Mouse (Mus musculus) forebrain, embryonic 14.5 days (tissue): ENCODE measurements at regions not wholly inside any gene's neighbourhood (a gene's known extent, or its start where the extent isn't known, plus 50 kb on each side); places are given as distances from the start of the nearest gene placed in this dataset.

ENCODE experiments used
- ATAC-seq: fragments of 200-750 bp; cut with Nextera tagmentation; 2 replicates; pipeline ENCODE4 v1.8.0; 2017; ENCODE audit warnings: mild to moderate bottlenecking, moderate library complexity
- DNase-seq: peaks from one replicate; pipeline ENCODE4 v3.0.0-alpha.2; 2015; ENCODE audit warnings: low spot score
- H3K27ac ChIP-seq: fragments of 300-500 bp; sonication (generic); 2 replicates; pipeline ENCODE4 v1.5.1; 2014; ENCODE audit warnings: low read depth, mild to moderate bottlenecking, control low read depth, low read length, moderate library complexity
- H3K27me3 ChIP-seq: fragments of 300-500 bp; sonication (generic); replicated peaks from 2 replicates; pipeline ENCODE4 v1.6.1; 2014; ENCODE audit warnings: low read length, control low read depth, mixed read lengths; ENCODE audit not compliant: control insufficient read depth, insufficient read depth
- H3K36me3 ChIP-seq: fragments of 300-500 bp; sonication (generic); 2 replicates; pipeline ENCODE4 v1.6.1; 2014; ENCODE audit warnings: low read length, control low read depth; ENCODE audit not compliant: control insufficient read depth, insufficient read depth
- H3K4me1 ChIP-seq: fragments of 300-500 bp; sonication (generic); 2 replicates; pipeline ENCODE4 v1.6.1; 2014; ENCODE audit warnings: antibody characterized with exemption, low read length, control low read depth; ENCODE audit not compliant: control insufficient read depth, insufficient read depth
- H3K4me2 ChIP-seq: fragments of 300-500 bp; sonication (generic); 2 replicates; pipeline ENCODE4 v1.6.1; 2014; ENCODE audit warnings: mild to moderate bottlenecking, control low read depth, low read length
- H3K4me3 ChIP-seq: fragments of 300-500 bp; sonication (generic); 2 replicates; pipeline ENCODE4 v1.5.1; 2014; ENCODE audit warnings: low read depth, low read length, control low read depth
- H3K9ac ChIP-seq: fragments of 300-500 bp; sonication (generic); 2 replicates; pipeline ENCODE4 v1.6.1; 2014; ENCODE audit warnings: mild to moderate bottlenecking, low read length, control low read depth, moderate library complexity
- H3K9me3 ChIP-seq: fragments of 300-500 bp; sonication (generic); replicated peaks from 2 replicates; pipeline ENCODE4 v1.6.1; 2016; ENCODE audit warnings: low read length, control low read depth, mixed read lengths; ENCODE audit not compliant: control insufficient read depth
- WGBS: fragments of 180-500 bp; shearing (Covaris S2); extraction: QIAGEN DNeasy Blood & Tissue Kit; methylation state at CpG from one replicate; pipeline ENCODE4 v1.1.7; 2014; 5-methylcytosine and 5-hydroxymethylcytosine counted together

- H3K9ac ChIP-seq, result no peak overlapping the region
- 83% methylated on average over 2 of the region's 2 CpGs for WGBS
- no peak overlapping the region for H3K4me3 ChIP-seq
- no peaks in the 10 kb centered on the region for H3K27me3 ChIP-seq
- no peak overlapping the region for H3K4me2 ChIP-seq
- H3K4me1 ChIP-seq, result no peaks in the 10 kb centered on the region
- ATAC-seq, result no peak
- H3K9me3 ChIP-seq, result no peaks in the 10 kb centered on the region
- H3K36me3 ChIP-seq, result no peaks in the 10 kb centered on the region
- DNase-seq, result no peak
- H3K27ac ChIP-seq, result no peak overlapping the region
Observed at GRCm38 (mm10) chr1:34986861-34987260, 137.1 kb downstream of the Plekhb2 start.

GRCm38 (mm10) chr1:34987650-34988221 lies 138.0 kb downstream of the Plekhb2 start:
- ATAC-seq, result peak; percentile 44; the same call in 1 of the 2 replicates
- WGBS, result 31% methylated on average over 8 of the region's 8 CpGs

DNA sequence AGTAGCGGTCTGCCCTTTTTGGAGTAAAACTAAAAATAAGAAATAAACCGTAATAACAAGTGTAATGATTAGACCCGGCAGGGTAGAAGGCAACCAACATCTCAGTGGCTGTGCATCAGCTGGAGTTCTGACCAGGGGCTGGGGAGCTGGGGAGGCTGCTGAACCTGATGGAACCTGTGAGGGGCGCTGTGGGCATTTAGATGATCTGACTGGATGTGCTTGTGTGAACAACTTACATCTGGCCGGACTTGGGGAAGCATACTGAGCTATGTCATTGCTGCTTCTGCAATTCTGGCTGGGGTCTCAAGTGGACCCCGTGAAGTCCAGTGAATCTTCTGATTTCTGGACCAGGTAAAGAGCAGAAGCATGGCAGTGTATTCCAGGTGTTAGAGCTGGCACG lies 138.4 kb downstream of the Plekhb2 start:
- 72% methylated on average over 7 of the region's 7 CpGs for WGBS
- no peak overlapping the region for H3K4me2 ChIP-seq
- no peaks in the 10 kb centered on the region for H3K9me3 ChIP-seq
- H3K4me1 ChIP-seq, result no peaks in the 10 kb centered on the region
- DNase-seq, result peak; percentile 35
- no peaks in the 10 kb centered on the region for H3K36me3 ChIP-seq
- no peak overlapping the region for H3K4me3 ChIP-seq
- ATAC-seq, result peak; percentile 60; the same call in 1 of the 2 replicates
- H3K27me3 ChIP-seq, result no peaks in the 10 kb centered on the region
- H3K27ac ChIP-seq, result no peak overlapping the region
- H3K9ac ChIP-seq, result no peak overlapping the region

More at GRCm38 (mm10) chr1:34987650-34988221, 138.0 kb downstream of the Plekhb2 start:
- Histone ChIP-seq H3K9me3 (no peaks in the 10 kb centered on the region), H3K4me3 (no peak overlapping the region), H3K36me3 (no peaks in the 10 kb centered on the region), H3K27me3 (no peaks in the 10 kb centered on the region), H3K9ac (no peak overlapping the region), H3K4me2 (no peak overlapping the region), H3K4me1 (no peaks in the 10 kb centered on the region), H3K27ac (no peak overlapping the region)
- DNase-seq, result peak; percentile 74

GRCm38 (mm10) chr1:35000801-35001200 lies 151.0 kb downstream of the Plekhb2 start:
- Histone ChIP-seq H3K9me3 (no peaks in the 10 kb centered on the region), H3K9ac (no peak overlapping the region), H3K4me1 (no peaks in the 10 kb centered on the region), H3K27me3 (no peaks in the 10 kb centered on the region), H3K36me3 (no peaks in the 10 kb centered on the region), H3K4me3 (no peak overlapping the region), H3K4me2 (no peak overlapping the region), H3K27ac (no peak overlapping the region)
- 94% methylated on average over 1 of the region's 1 CpGs for WGBS
- DNase-seq (no peak), ATAC-seq (no peak)

GRCm38 (mm10) chr1:35017471-35017870 lies 167.7 kb downstream of the Plekhb2 start:
- no peak overlapping the region for H3K9ac ChIP-seq
- no peaks in the 10 kb centered on the region for H3K9me3 ChIP-seq
- H3K4me2 ChIP-seq, result no peak overlapping the region
- no peak overlapping the region for H3K4me3 ChIP-seq
- DNase-seq (peak; percentile 20), ATAC-seq (no peak)
- WGBS, result 80% methylated on average over 4 of the region's 4 CpGs
- H3K27me3 ChIP-seq, result no peaks in the 10 kb centered on the region
- no peaks in the 10 kb centered on the region for H3K4me1 ChIP-seq
- H3K27ac ChIP-seq, result no peak overlapping the region
- H3K36me3 ChIP-seq, result no peaks in the 10 kb centered on the region

GRCm38 (mm10) chr1:35032619-35033018 lies 182.8 kb downstream of the Plekhb2 start:
- peak; percentile 65 for DNase-seq
- Histone ChIP-seq H3K4me1 (no peaks in the 10 kb centered on the region), H3K9ac (no peak overlapping the region), H3K9me3 (no peaks in the 10 kb centered on the region), H3K4me2 (no peak overlapping the region), H3K36me3 (no peaks in the 10 kb centered on the region), H3K27ac (no peak overlapping the region), H3K4me3 (no peak overlapping the region), H3K27me3 (no peaks in the 10 kb centered on the region)
- no peak for ATAC-seq
- 54% methylated on average over 4 of the region's 4 CpGs for WGBS

GRCm38 (mm10) chr1:35072811-35073210 lies 223.0 kb downstream of the Plekhb2 start:
- Histone ChIP-seq H3K27me3 (no peaks in the 10 kb centered on the region), H3K9ac (no peak overlapping the region), H3K4me1 (no peaks in the 10 kb centered on the region), H3K4me2 (no peak overlapping the region), H3K36me3 (no peaks in the 10 kb centered on the region), H3K4me3 (no peak overlapping the region), H3K27ac (no peak overlapping the region), H3K9me3 (no peaks in the 10 kb centered on the region)
- 87% methylated on average over 1 of the region's 1 CpGs for WGBS
- ATAC-seq (no peak), DNase-seq (no peak)

GRCm38 (mm10) chr1:35094873-35095272 lies 245.1 kb downstream of the Plekhb2 start:
- ATAC-seq (no peak), DNase-seq (no peak)
- Histone ChIP-seq H3K27me3 (no peaks in the 10 kb centered on the region), H3K27ac (no peak overlapping the region), H3K9ac (no peak overlapping the region), H3K4me1 (no peaks in the 10 kb centered on the region), H3K4me2 (no peak overlapping the region), H3K4me3 (no peak overlapping the region), H3K36me3 (no peaks in the 10 kb centered on the region), H3K9me3 (no peaks in the 10 kb centered on the region)
- 33% methylated on average over 1 of the region's 1 CpGs for WGBS

DNA sequence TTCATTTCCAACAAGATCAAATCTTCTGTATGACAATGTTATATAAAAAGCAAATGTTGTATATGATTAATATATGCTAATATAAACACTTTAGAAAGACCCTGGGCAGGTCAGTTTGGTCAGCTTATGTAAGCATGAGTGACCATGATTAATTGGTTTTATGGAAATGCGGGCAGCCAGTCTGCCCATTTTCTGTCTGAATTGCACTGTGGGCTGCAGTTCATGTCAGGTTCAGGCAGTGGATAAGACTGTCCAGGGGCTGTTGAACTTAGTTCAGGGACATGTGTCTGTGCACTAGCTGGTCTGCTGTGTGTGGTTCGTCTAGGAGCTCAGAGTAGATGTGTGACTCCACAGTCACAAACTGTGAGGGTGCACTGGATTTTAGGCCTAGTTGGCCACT lies 246.0 kb downstream of the Plekhb2 start:
- no peak overlapping the region for H3K27ac ChIP-seq
- no peaks in the 10 kb centered on the region for H3K36me3 ChIP-seq
- H3K9me3 ChIP-seq, result no peaks in the 10 kb centered on the region
- no peak overlapping the region for H3K9ac ChIP-seq
- ATAC-seq, result no peak
- no peak overlapping the region for H3K4me3 ChIP-seq
- no peaks in the 10 kb centered on the region for H3K27me3 ChIP-seq
- DNase-seq, result no peak
- no peak overlapping the region for H3K4me2 ChIP-seq
- WGBS, result 43% methylated on average over 2 of the region's 2 CpGs
- H3K4me1 ChIP-seq, result no peaks in the 10 kb centered on the region
